Comparison of ENCODE assay signal across 27 mouse cellular contexts in genomic region chr2:20629156-20629712, GRCm38 (mm10).
DNase-seq lines count a peak whose midpoint lies in the region; ATAC-seq and TF ChIP-seq lines count a peak whose summit lies in the region.
"Had no signal": no experiment of that assay in that cellular context is flagged by ENCODE, and none has a peak within 500 bp of the region (broad histone marks: within the 10 kb centered on the region; RNA-seq: fewer than 3 reads in every experiment).

No protein-coding gene starts in this region.

- no peak overlapping the region for H3K9ac ChIP-seq in forebrain, postnatal 0 days
- H3K9ac ChIP-seq in forebrain, embryonic 11.5 days (ENCODE audit: low read length): no peak overlapping the region
- H3K9ac ChIP-seq in intestine, embryonic 14.5 days (ENCODE audit: low read length): peak overlapping the region; percentile 7; the same call in 1 of the 2 replicates
- H3K9ac ChIP-seq in intestine, postnatal 0 days (ENCODE audit: low read depth, low read length): no peak overlapping the region
- no peak overlapping the region for H3K9ac ChIP-seq in embryonic facial prominence, embryonic 15.5 days
- H3K9ac ChIP-seq in stomach, embryonic 15.5 days: no peak overlapping the region
- H3K9ac ChIP-seq: forebrain, embryonic 12.5 days; heart, embryonic 15.5 days; hindbrain, embryonic 12.5 days; limb, embryonic 15.5 days; liver, embryonic 13.5 days had no signal

- H3K4me3 ChIP-seq in forebrain, postnatal 0 days (ENCODE audit: low read depth, low read length): no peak overlapping the region
- no peak overlapping the region for H3K4me3 ChIP-seq in forebrain, embryonic 11.5 days (ENCODE audit: low read depth, low read length)
- no peak overlapping the region for H3K4me3 ChIP-seq in intestine, embryonic 14.5 days (ENCODE audit: low read depth, low read length)
- no peak overlapping the region for H3K4me3 ChIP-seq in intestine, postnatal 0 days (ENCODE audit: low read depth, low read length)
- no peak overlapping the region for H3K4me3 ChIP-seq in embryonic facial prominence, embryonic 15.5 days (replicated peaks)
- no peak overlapping the region for H3K4me3 ChIP-seq in stomach, embryonic 15.5 days (replicated peaks)
- H3K4me3 ChIP-seq: erythroblast, embryonic 14.5 days; forebrain, embryonic 12.5 days; heart, embryonic 15.5 days; hindbrain, embryonic 12.5 days; limb, embryonic 15.5 days; liver, embryonic 13.5 days had no signal

- no peak overlapping the region for H3K27ac ChIP-seq in forebrain, postnatal 0 days (ENCODE audit: low read depth, low read length)
- H3K27ac ChIP-seq in forebrain, embryonic 11.5 days (ENCODE audit: low read depth, low read length): no peak overlapping the region
- H3K27ac ChIP-seq in intestine, embryonic 14.5 days (ENCODE audit: low read depth): peak overlapping the region; percentile 82
- no peak overlapping the region for H3K27ac ChIP-seq in intestine, postnatal 0 days (ENCODE audit: low read depth, low read length)
- peak overlapping the region; percentile 68; the same call in 1 of the 2 replicates for H3K27ac ChIP-seq in embryonic facial prominence, embryonic 15.5 days (replicated peaks)
- H3K27ac ChIP-seq in stomach, embryonic 15.5 days: peak overlapping the region; percentile 72
- H3K27ac ChIP-seq: forebrain, embryonic 12.5 days; heart, embryonic 15.5 days; hindbrain, embryonic 12.5 days; hindbrain, postnatal 0 days; kidney, postnatal 0 days; limb, embryonic 15.5 days; liver, embryonic 13.5 days had no signal

- H3K4me2 ChIP-seq in forebrain, postnatal 0 days (ENCODE audit: low read depth): no peak overlapping the region
- H3K4me2 ChIP-seq in forebrain, embryonic 11.5 days (ENCODE audit: low read depth, low read length, severe bottlenecking): no peak overlapping the region
- no peak overlapping the region for H3K4me2 ChIP-seq in intestine, embryonic 14.5 days (ENCODE audit: low read length)
- no peak overlapping the region for H3K4me2 ChIP-seq in intestine, postnatal 0 days (replicated peaks; ENCODE audit: low read depth)
- H3K4me2 ChIP-seq in embryonic facial prominence, embryonic 15.5 days (replicated peaks): no peak overlapping the region
- no peak overlapping the region for H3K4me2 ChIP-seq in stomach, embryonic 15.5 days
- H3K4me2 ChIP-seq: forebrain, embryonic 12.5 days; heart, embryonic 15.5 days; hindbrain, embryonic 12.5 days; limb, embryonic 15.5 days; liver, embryonic 13.5 days had no signal

- H3K9me3 ChIP-seq in forebrain, postnatal 0 days (ENCODE audit: low read length): no peaks in the 10 kb centered on the region
- H3K9me3 ChIP-seq in forebrain, embryonic 11.5 days (ENCODE audit: control insufficient read depth, low read length): no peaks in the 10 kb centered on the region
- H3K9me3 ChIP-seq in intestine, embryonic 14.5 days (ENCODE audit: control insufficient read depth, low read length): no peaks in the 10 kb centered on the region
- no peaks in the 10 kb centered on the region for H3K9me3 ChIP-seq in intestine, postnatal 0 days (ENCODE audit: control insufficient read depth)
- no peaks in the 10 kb centered on the region for H3K9me3 ChIP-seq in embryonic facial prominence, embryonic 15.5 days (replicated peaks)
- H3K9me3 ChIP-seq in stomach, embryonic 15.5 days: no peaks in the 10 kb centered on the region
- H3K9me3 ChIP-seq: forebrain, embryonic 12.5 days; G1E; heart, embryonic 15.5 days; hindbrain, embryonic 12.5 days; limb, embryonic 15.5 days; liver, embryonic 13.5 days had no signal

- no peaks in the 10 kb centered on the region for H3K36me3 ChIP-seq in forebrain, postnatal 0 days (ENCODE audit: insufficient read depth)
- no peaks in the 10 kb centered on the region for H3K36me3 ChIP-seq in forebrain, embryonic 11.5 days (ENCODE audit: control insufficient read depth, insufficient read depth, low read length)
- H3K36me3 ChIP-seq in intestine, embryonic 14.5 days (ENCODE audit: control insufficient read depth, insufficient read depth, low read length): no peaks in the 10 kb centered on the region
- no peaks in the 10 kb centered on the region for H3K36me3 ChIP-seq in intestine, postnatal 0 days (ENCODE audit: control insufficient read depth, insufficient read depth)
- H3K36me3 ChIP-seq in embryonic facial prominence, embryonic 15.5 days: no peaks in the 10 kb centered on the region
- no peaks in the 10 kb centered on the region for H3K36me3 ChIP-seq in stomach, embryonic 15.5 days
- H3K36me3 ChIP-seq: forebrain, embryonic 12.5 days; G1E; heart, embryonic 15.5 days; hindbrain, embryonic 12.5 days; limb, embryonic 15.5 days; liver, embryonic 13.5 days had no signal

- TF ChIP-seq CTCF in forebrain, postnatal 0 days (IDR thresholded peaks at IDR 0.05; ENCODE audit: low read depth): no peak
- TF ChIP-seq CTCF in intestine, postnatal 0 days (IDR thresholded peaks at IDR 0.05; ENCODE audit: low read depth): no peak

- H3K27me3 ChIP-seq in forebrain, postnatal 0 days (ENCODE audit: insufficient read depth, low read length): no peaks in the 10 kb centered on the region
- H3K27me3 ChIP-seq in forebrain, embryonic 11.5 days (ENCODE audit: control insufficient read depth, insufficient read depth, low read length): no peaks in the 10 kb centered on the region
- H3K27me3 ChIP-seq in intestine, embryonic 14.5 days (replicated peaks; ENCODE audit: control insufficient read depth, insufficient read depth, low read length): no peaks in the 10 kb centered on the region
- no peaks in the 10 kb centered on the region for H3K27me3 ChIP-seq in intestine, postnatal 0 days (replicated peaks; ENCODE audit: control insufficient read depth, insufficient read depth, low read length)
- H3K27me3 ChIP-seq in embryonic facial prominence, embryonic 15.5 days: no peaks in the 10 kb centered on the region
- H3K27me3 ChIP-seq in stomach, embryonic 15.5 days (replicated peaks): no peaks in the 10 kb centered on the region
- H3K27me3 ChIP-seq: forebrain, embryonic 12.5 days; heart, embryonic 15.5 days; hindbrain, embryonic 12.5 days; limb, embryonic 15.5 days; liver, embryonic 13.5 days had no signal

- H3K4me1 ChIP-seq in forebrain, postnatal 0 days (ENCODE audit: insufficient read depth): no peaks in the 10 kb centered on the region
- no peaks in the 10 kb centered on the region for H3K4me1 ChIP-seq in forebrain, embryonic 11.5 days (replicated peaks; ENCODE audit: control insufficient read depth, insufficient read depth, low read length)
- H3K4me1 ChIP-seq in intestine, embryonic 14.5 days (replicated peaks; ENCODE audit: control insufficient read depth, insufficient read depth, low read length): peaks cover 4% of the 10 kb centered on the region; the same call in 1 of the 2 replicates
- H3K4me1 ChIP-seq in intestine, postnatal 0 days (replicated peaks; ENCODE audit: control insufficient read depth, insufficient read depth, low read length): no peaks in the 10 kb centered on the region
- H3K4me1 ChIP-seq in embryonic facial prominence, embryonic 15.5 days: peaks cover 15% of the 10 kb centered on the region; the same call in 1 of the 2 replicates
- peaks cover 3% of the 10 kb centered on the region; the same call in 1 of the 2 replicates for H3K4me1 ChIP-seq in stomach, embryonic 15.5 days
- H3K4me1 ChIP-seq: heart, embryonic 15.5 days; hindbrain, embryonic 12.5 days; liver, embryonic 13.5 days had no signal

- 87% methylated on average over 8 of the region's 8 CpGs for WGBS in forebrain, postnatal 0 days
- 91% methylated on average over 8 of the region's 8 CpGs for WGBS in forebrain, embryonic 11.5 days
- WGBS in intestine, embryonic 14.5 days: 63% methylated on average over 8 of the region's 8 CpGs
- 72% methylated on average over 8 of the region's 8 CpGs for WGBS in intestine, postnatal 0 days
- WGBS in embryonic facial prominence, embryonic 15.5 days: 64% methylated on average over 8 of the region's 8 CpGs
- 61% methylated on average over 8 of the region's 8 CpGs for WGBS in stomach, embryonic 15.5 days

- DNase-seq in forebrain, postnatal 0 days: no peak
- no peak for DNase-seq in forebrain, embryonic 11.5 days (ENCODE audit: low spot score)
- DNase-seq in intestine, embryonic 14.5 days (ENCODE audit: low spot score): no peak
- no peak for DNase-seq in kidney, adult 8-10 months
- DNase-seq in layer of hippocampus, postnatal 10 days (ENCODE audit: low spot score in 2 of 2): no peak
- DNase-seq: adrenal gland, adult 8-10 months; cerebellum, adult 2 months; cerebellum, postnatal 14 days; heart, postnatal 36 days; kidney, adult 18-20 months; liver, embryonic 13.5 days; lung, adult 18-20 months; lung, postnatal 10 days; right cerebral cortex, adult 18-20 months; thymus, postnatal 14 days had no signal

- peak; percentile 20; the same call in 1 of the 2 replicates for ATAC-seq in forebrain, postnatal 0 days
- no peak for ATAC-seq in forebrain, embryonic 11.5 days (replicated peaks; ENCODE audit: low FRiP score)
- ATAC-seq in intestine, embryonic 14.5 days (replicated peaks; ENCODE audit: low FRiP score, low TSS enrichment, low read depth): peak; percentile 74
- no peak for ATAC-seq in intestine, postnatal 0 days
- ATAC-seq in embryonic facial prominence, embryonic 15.5 days (ENCODE audit: insufficient number of reproducible peaks, low FRiP score, low TSS enrichment, low read depth): no peak
- peak; percentile 63; the same call in 1 of the 2 replicates for ATAC-seq in stomach, embryonic 15.5 days (ENCODE audit: insufficient read depth, low FRiP score, low read depth)
- ATAC-seq: hindbrain, postnatal 0 days; midbrain, embryonic 16.5 days had no signal

Comparison
In these comparisons a context has a peak if more than half of its experiments do, and no peak if none do; other contexts are left out.
1. ATAC-seq: peak in forebrain, postnatal 0 days (single experiment), intestine, embryonic 14.5 days (single experiment) and stomach, embryonic 15.5 days (single experiment); none in forebrain, embryonic 11.5 days (single experiment), intestine, postnatal 0 days (single experiment) and embryonic facial prominence, embryonic 15.5 days (single experiment).
2. H3K27ac ChIP-seq: peak in intestine, embryonic 14.5 days (single experiment), embryonic facial prominence, embryonic 15.5 days (single experiment) and stomach, embryonic 15.5 days (single experiment); none in forebrain, postnatal 0 days (single experiment), forebrain, embryonic 11.5 days (single experiment) and intestine, postnatal 0 days (single experiment).